Mouse (Mus musculus) kidney, embryonic 14.5 days (tissue): ENCODE data around the gene Mrpl43. TPM values are rescaled to one million over a fixed set of nuclear protein-coding genes. Genes with fewer than 3 reads are reported as not detected.

Experiments
- ATAC-seq: fragments of 200-750 bp; cut with Nextera tagmentation; 2 replicates; pipeline ENCODE4 v1.8.0; 2017; ENCODE audit warnings: moderate number of reproducible peaks, mild to moderate bottlenecking, moderate TSS enrichment, moderate library complexity; ENCODE audit not compliant: low FRiP score, low TSS enrichment
- H3K27ac ChIP-seq: fragments of 300-500 bp; sonication (generic); 2 replicates; pipeline ENCODE4 v1.5.1; 2014; ENCODE audit warnings: low read depth, mild to moderate bottlenecking, low read length, moderate library complexity, mixed read lengths
- H3K27me3 ChIP-seq: fragments of 300-500 bp; sonication (generic); 2 replicates; pipeline ENCODE4 v1.6.1; 2014; ENCODE audit warnings: mild to moderate bottlenecking, low read length; ENCODE audit not compliant: control insufficient read depth, insufficient read depth
- H3K36me3 ChIP-seq: fragments of 300-500 bp; sonication (generic); 2 replicates; pipeline ENCODE4 v1.6.1; 2014; ENCODE audit warnings: low read length, mixed read lengths; ENCODE audit not compliant: control insufficient read depth, insufficient read depth
- H3K4me1 ChIP-seq: fragments of 300-500 bp; sonication (generic); 2 replicates; pipeline ENCODE4 v1.6.1; 2014; ENCODE audit warnings: low read length, mixed read lengths; ENCODE audit not compliant: control insufficient read depth, insufficient read depth
- H3K4me2 ChIP-seq: fragments of 300-500 bp; sonication (generic); replicated peaks from 2 replicates; pipeline ENCODE4 v1.6.1; 2014; ENCODE audit warnings: low read depth, mild to moderate bottlenecking, low read length
- H3K4me3 ChIP-seq: fragments of 300-500 bp; sonication (generic); 2 replicates; pipeline ENCODE4 v1.5.1; 2014; ENCODE audit warnings: mild to moderate bottlenecking, low read length
- H3K9ac ChIP-seq: fragments of 300-500 bp; sonication (generic); 2 replicates; pipeline ENCODE4 v1.6.1; 2014; ENCODE audit warnings: low read depth, mild to moderate bottlenecking, low read length, moderate library complexity
- H3K9me3 ChIP-seq: fragments of 300-500 bp; sonication (generic); 2 replicates; pipeline ENCODE4 v1.6.1; 2016; ENCODE audit warnings: low read length; ENCODE audit not compliant: control insufficient read depth
- WGBS: fragments of 180-500 bp; shearing (Covaris S2); extraction: QIAGEN DNeasy Blood & Tissue Kit; methylation state at CpG from one replicate; pipeline ENCODE4 v1.1.7; 2014; 5-methylcytosine and 5-hydroxymethylcytosine counted together
- polyA plus RNA-seq: library from polyadenylated mRNA; unstranded; fragments of >200 nt; fragmentation: Nextera tagmentation; extraction: Ambion mirVana; gene quantifications from 2 replicates; pipeline ENCODE4 v1.2.1, GENCODE M21; 2014

The Mrpl43 gene
- polyA plus RNA-seq, 1 experiment from 2014 or later: 69.9 TPM

- Histone ChIP-seq H3K4me1 (peaks cover 8% of the 10 kb centered on the region; the same call in 1 of the 2 replicates), H3K4me3 (no peak overlapping the region), H3K27me3 (no peaks in the 10 kb centered on the region), H3K36me3 (peaks cover 14% of the 10 kb centered on the region), H3K27ac (no peak overlapping the region), H3K4me2 (no peak overlapping the region), H3K9me3 (no peaks in the 10 kb centered on the region), H3K9ac (no peak overlapping the region)
- ATAC-seq: peak; percentile 29; the same call in 1 of the 2 replicates
- WGBS: 29% methylated on average over 4 of the region's 4 CpGs
Observed at GRCm38 (mm10) chr19:45031780-45032179, 25.5 kb upstream of the Mrpl43 start.

- 39% methylated on average over 20 of the region's 20 CpGs for WGBS
- peaks cover 22% of the 10 kb centered on the region for H3K36me3 ChIP-seq
- peak overlapping the region; percentile 36 for H3K4me2 ChIP-seq
- no peaks in the 10 kb centered on the region for H3K27me3 ChIP-seq
- H3K9me3 ChIP-seq: no peaks in the 10 kb centered on the region
- ATAC-seq: peak; percentile 15; the same call in 1 of the 2 replicates
- no peak overlapping the region for H3K27ac ChIP-seq
- peaks cover 8% of the 10 kb centered on the region; the same call in 1 of the 2 replicates for H3K4me1 ChIP-seq
- H3K4me3 ChIP-seq: peak overlapping the region; percentile 12; the same call in 1 of the 2 replicates
- H3K9ac ChIP-seq: no peak overlapping the region
Observed at GRCm38 (mm10) chr19:45030746-45031693, 24.8 kb upstream of the Mrpl43 start.

GRCm38 (mm10) chr19:45030111-45030510 is 23.9 kb upstream of the Mrpl43 start:
- Histone ChIP-seq H3K9me3 (no peaks in the 10 kb centered on the region), H3K27me3 (no peaks in the 10 kb centered on the region), H3K4me2 (no peak overlapping the region), H3K9ac (no peak overlapping the region), H3K36me3 (peaks cover 30% of the 10 kb centered on the region), H3K4me1 (peaks cover 8% of the 10 kb centered on the region; the same call in 1 of the 2 replicates), H3K27ac (no peak overlapping the region), H3K4me3 (no peak overlapping the region)
- ATAC-seq: peak; percentile 26; the same call in 1 of the 2 replicates
- 41% methylated on average over 8 of the region's 8 CpGs for WGBS

- no peaks in the 10 kb centered on the region for H3K9me3 ChIP-seq
- H3K4me3 ChIP-seq: no peak overlapping the region
- ATAC-seq: no peak
- no peak overlapping the region for H3K27ac ChIP-seq
- no peak overlapping the region for H3K4me2 ChIP-seq
- no peaks in the 10 kb centered on the region for H3K27me3 ChIP-seq
- H3K9ac ChIP-seq: no peak overlapping the region
- WGBS: 55% methylated on average over 9 of the region's 9 CpGs
- peaks cover 8% of the 10 kb centered on the region; the same call in 1 of the 2 replicates for H3K4me1 ChIP-seq
- H3K36me3 ChIP-seq: peaks cover 35% of the 10 kb centered on the region
Observed at GRCm38 (mm10) chr19:45029571-45029970, 23.3 kb upstream of the Mrpl43 start.

GRCm38 (mm10) chr19:45028746-45029145 is 22.5 kb upstream of the Mrpl43 start:
- Histone ChIP-seq H3K4me3 (no peak overlapping the region), H3K9me3 (no peaks in the 10 kb centered on the region), H3K9ac (no peak overlapping the region), H3K4me2 (no peak overlapping the region), H3K4me1 (peaks cover 12% of the 10 kb centered on the region; the same call in 1 of the 2 replicates), H3K27me3 (no peaks in the 10 kb centered on the region), H3K27ac (no peak overlapping the region), H3K36me3 (peaks cover 41% of the 10 kb centered on the region)
- ATAC-seq: no peak
- 70% methylated on average over 19 of the region's 19 CpGs for WGBS

GRCm38 (mm10) chr19:45027848-45028247 is 21.6 kb upstream of the Mrpl43 start:
- H3K27ac ChIP-seq: no peak overlapping the region
- H3K4me3 ChIP-seq: no peak overlapping the region
- 92% methylated on average over 6 of the region's 6 CpGs for WGBS
- peaks cover 13% of the 10 kb centered on the region; the same call in 1 of the 2 replicates for H3K4me1 ChIP-seq
- no peak overlapping the region for H3K4me2 ChIP-seq
- no peaks in the 10 kb centered on the region for H3K27me3 ChIP-seq
- H3K9me3 ChIP-seq: no peaks in the 10 kb centered on the region
- no peak for ATAC-seq
- peaks cover 46% of the 10 kb centered on the region for H3K36me3 ChIP-seq
- H3K9ac ChIP-seq: no peak overlapping the region

GRCm38 (mm10) chr19:45026958-45027670 is 20.9 kb upstream of the Mrpl43 start:
- Histone ChIP-seq H3K36me3 (peaks cover 53% of the 10 kb centered on the region), H3K27ac (no peak overlapping the region), H3K27me3 (no peaks in the 10 kb centered on the region), H3K4me1 (peaks cover 13% of the 10 kb centered on the region; the same call in 1 of the 2 replicates), H3K4me2 (no peak overlapping the region), H3K9me3 (no peaks in the 10 kb centered on the region), H3K4me3 (no peak overlapping the region), H3K9ac (no peak overlapping the region)
- ATAC-seq: no peak
- WGBS: 71% methylated on average over 6 of the region's 6 CpGs

- H3K9ac ChIP-seq: no peak overlapping the region
- peaks cover 64% of the 10 kb centered on the region for H3K36me3 ChIP-seq
- no peak overlapping the region for H3K4me2 ChIP-seq
- H3K4me3 ChIP-seq: no peak overlapping the region
- no peak overlapping the region for H3K27ac ChIP-seq
- H3K9me3 ChIP-seq: no peaks in the 10 kb centered on the region
- peaks cover 22% of the 10 kb centered on the region for H3K4me1 ChIP-seq
- H3K27me3 ChIP-seq: no peaks in the 10 kb centered on the region
- no peak for ATAC-seq
- WGBS: 94% methylated on average over 28 of the region's 37 CpGs
Observed at GRCm38 (mm10) chr19:45025937-45026568, 19.8 kb upstream of the Mrpl43 start.
